Mouse (Mus musculus) T-helper 17 cell (primary cell): ENCODE results near the gene Pdcd2.

Source experiments
- in situ Hi-C, 2 experiments: fragments of 300-600 bp; cut with MboI, MseI; formaldehyde crosslinking; loops; 1 replicate in 1 of 2; 2 replicates in 1 of 2; pipeline ENCODE4 v1.15.1; 2025; ENCODE audit warnings: high pct_unique_total_duplicates in 2 of 2

Pdcd2 gene

GRCm38 (mm10) chr17:15499656-15500394, 27.3 kb downstream of the Pdcd2 start, which contains the start of the genes Psmb1 and Tbp:
Gene Psmb1 (minus strand): TSS chr17:15499751.
Gene Tbp (plus strand): TSS chr17:15499888.
- in situ Hi-C loops = no loop called here

- in situ Hi-C loops = no loop called here
Observed at GRCm38 (mm10) chr17:15498753-15499113, 28.4 kb downstream of the Pdcd2 start.

GRCm38 (mm10) chr17:15497882-15498752, 29.0 kb downstream of the Pdcd2 start:
- in situ Hi-C loops = no loop called here

- in situ Hi-C loops = no loop called here
Observed at GRCm38 (mm10) chr17:15490542-15490941, 36.6 kb downstream of the Pdcd2 start.

GRCm38 (mm10) chr17:15472671-15473070, 54.4 kb downstream of the Pdcd2 start:
- in situ Hi-C loops = loop anchor here in 1 of 2 experiments (5.0 kb wide), 1 partner anchor 405 kb away; no protein-coding TSS in a partner anchor
